Mouse (Mus musculus) C2C12 (cell line): ENCODE data around the gene Zfp292. TPM values are rescaled to one million over a fixed set of nuclear protein-coding genes. Genes with fewer than 3 reads are reported as not detected.
"Not testable (repeated sequence)": the region's sequence is repeated elsewhere in the genome, so short reads cannot be mapped to it uniquely, and the experiment has no call there.

ENCODE experiments used
- H3K27me3 ChIP-seq: one replicate; pipeline ENCODE4 v1.6.1; 2011; ENCODE audit not compliant: control insufficient read depth, insufficient read depth, insufficient read length
- H3K36me3 ChIP-seq: one replicate; pipeline ENCODE4 v1.6.1; 2011; ENCODE audit not compliant: control insufficient read depth, insufficient read depth
- H3K4me3 ChIP-seq: one replicate; pipeline ENCODE4 v1.5.1; 2011; ENCODE audit warnings: mild to moderate bottlenecking, control low read depth; ENCODE audit not compliant: poor library complexity, insufficient read depth, severe bottlenecking
- H3K79me2 ChIP-seq: one replicate; pipeline ENCODE4 v1.6.1; 2011; ENCODE audit not compliant: control insufficient read depth, insufficient read depth
- H3K79me3 ChIP-seq: one replicate; pipeline ENCODE4 v1.6.1; 2011; ENCODE audit warnings: low read depth, control low read depth
- H3ac ChIP-seq: one replicate; pipeline ENCODE3; 2011; ENCODE audit warnings: low read depth; ENCODE audit not compliant: control insufficient read depth, insufficient read length
- CEBPB ChIP-seq: IDR thresholded peaks from one replicate; pipeline ENCODE4 v1.6.1; 2011; ENCODE audit warnings: low read depth, mild to moderate bottlenecking, control low read depth, moderate library complexity
- CTCF ChIP-seq: IDR thresholded peaks from one replicate; pipeline ENCODE4 v1.5.1; 2011; ENCODE audit not compliant: control insufficient read depth, insufficient read depth, insufficient read length
- FOSL1 ChIP-seq: IDR thresholded peaks from one replicate; pipeline ENCODE4 v1.8.0; 2011; ENCODE audit warnings: mild to moderate bottlenecking, low read length; ENCODE audit not compliant: poor library complexity, insufficient read depth, severe bottlenecking
- MAX ChIP-seq: IDR thresholded peaks from one replicate; pipeline ENCODE4 v1.6.1; 2011; ENCODE audit warnings: mild to moderate bottlenecking, control low read depth
- MYOD1 ChIP-seq: IDR thresholded peaks from one replicate; pipeline ENCODE4 v1.6.1; 2011; ENCODE audit warnings: low read depth; ENCODE audit not compliant: control insufficient read depth, insufficient read length
- MYOG ChIP-seq: IDR thresholded peaks from one replicate; pipeline ENCODE4 v1.6.1; 2011; ENCODE audit not compliant: control insufficient read depth, insufficient read length; ENCODE audit errors: extremely low read depth
- USF1 ChIP-seq: IDR thresholded peaks from one replicate; pipeline ENCODE4 v1.6.1; 2011; ENCODE audit warnings: low read depth, mild to moderate bottlenecking, control low read depth, moderate library complexity
- long read RNA-seq, 2 experiments: library from polyadenylated mRNA; unstranded; transcript quantifications; one replicate each; pipeline ENCODE4 v2.0.0; 2019 to 2020
- polyA plus RNA-seq: library from polyadenylated mRNA; unstranded; fragments of >200 nt; fragmentation: generic; extraction: Trizol; gene quantifications from one replicate; pipeline ENCODE4 v1.2.1, GENCODE M21; 2012; ENCODE audit warnings: missing spikeins

Gene Zfp292
- polyA plus RNA-seq = 1.7 TPM
- long read RNA-seq, experiment 1, full-length matches to known transcripts = 7 of 11 reads
- long read RNA-seq, experiment 1, partial matches to known transcripts = 1 of 11 reads
- long read RNA-seq, experiment 1, other reads (novel, unspliced or antisense) = 3 of 11 reads
- long read RNA-seq, experiment 2, full-length matches to known transcripts = 44 of 63 reads
- long read RNA-seq, experiment 2, partial matches to known transcripts = 0 of 63 reads
- long read RNA-seq, experiment 2, other reads (novel, unspliced or antisense) = 19 of 63 reads

- Histone ChIP-seq H3K36me3 (no peaks in the 10 kb centered on the region), H3K79me2 (peaks cover 59% of the 10 kb centered on the region), H3K79me3 (peaks cover 46% of the 10 kb centered on the region), H3K4me3 (peak within 1 kb of the TSS; percentile 66), H3ac (peak within 1 kb of the TSS; percentile 74), H3K27me3 (no peaks in the 10 kb centered on the region)
- TF ChIP-seq FOSL1 (no peak), MAX (peak; percentile 89), CTCF (no peak), USF1 (peak; percentile 96), MYOG (no peak)
These were observed at the start of gene Zfp292 for GRCm38 (mm10) chr4:34882818-34883217. Gene Zfp292, minus strand, starts transcription at chr4:34882960.

GRCm38 (mm10) chr4:34928386-34928785 lies 45.6 kb upstream of the Zfp292 start:
- not testable (repeated sequence) for H3K79me2 ChIP-seq, H3K27me3 ChIP-seq, H3K4me3 ChIP-seq, H3K36me3 ChIP-seq, H3K79me3 ChIP-seq, H3ac ChIP-seq

- no peak overlapping the region for H3ac ChIP-seq
- TF ChIP-seq CEBPB = no peak
- TF ChIP-seq CTCF = peak; percentile 38
- H3K79me3 ChIP-seq = no peaks in the 10 kb centered on the region
- H3K27me3 ChIP-seq = no peaks in the 10 kb centered on the region
- no peaks in the 10 kb centered on the region for H3K36me3 ChIP-seq
- no peak overlapping the region for H3K4me3 ChIP-seq
- no peaks in the 10 kb centered on the region for H3K79me2 ChIP-seq
These were observed 39.6 kb upstream of the Zfp292 start for GRCm38 (mm10) chr4:34922177-34922870.

GRCm38 (mm10) chr4:34917400-34917799 lies 34.6 kb upstream of the Zfp292 start:
- no peaks in the 10 kb centered on the region for H3K27me3 ChIP-seq
- no peaks in the 10 kb centered on the region for H3K79me2 ChIP-seq
- no peaks in the 10 kb centered on the region for H3K36me3 ChIP-seq
- TF ChIP-seq MYOD1 = no peak
- TF ChIP-seq MYOG = no peak
- no peak for TF ChIP-seq CTCF
- no peak for TF ChIP-seq USF1
- TF ChIP-seq CEBPB = no peak
- TF ChIP-seq FOSL1 = no peak
- no peak for TF ChIP-seq MAX
- H3ac ChIP-seq = no peak overlapping the region
- H3K79me3 ChIP-seq = no peaks in the 10 kb centered on the region
- H3K4me3 ChIP-seq = no peak overlapping the region

GRCm38 (mm10) chr4:34912171-34912570 lies 29.4 kb upstream of the Zfp292 start:
- H3ac ChIP-seq = no peak overlapping the region
- H3K79me2 ChIP-seq = no peaks in the 10 kb centered on the region
- no peaks in the 10 kb centered on the region for H3K36me3 ChIP-seq
- no peaks in the 10 kb centered on the region for H3K79me3 ChIP-seq
- TF ChIP-seq MYOG (no peak), USF1 (no peak), MYOD1 (no peak), CTCF (no peak)
- H3K27me3 ChIP-seq = no peaks in the 10 kb centered on the region
- no peak overlapping the region for H3K4me3 ChIP-seq

GRCm38 (mm10) chr4:34911401-34911800 lies 28.6 kb upstream of the Zfp292 start:
- no peaks in the 10 kb centered on the region for H3K36me3 ChIP-seq
- H3ac ChIP-seq = no peak overlapping the region
- TF ChIP-seq MYOG = no peak
- H3K79me3 ChIP-seq = no peaks in the 10 kb centered on the region
- H3K27me3 ChIP-seq = no peaks in the 10 kb centered on the region
- no peak overlapping the region for H3K4me3 ChIP-seq
- H3K79me2 ChIP-seq = no peaks in the 10 kb centered on the region
